Mouse (Mus musculus) liver, adult 2 months (tissue): Measurements from ENCODE around the gene Cercam. TPM values are rescaled to one million over a fixed set of nuclear protein-coding genes. Genes with fewer than 3 reads are reported as not detected.

Experiments
- DNase-seq: peaks from one replicate; pipeline ENCODE4 v3.0.0-alpha.2; 2011; ENCODE audit warnings: low read depth, low spot score; ENCODE audit errors: extremely low read depth
- H3K27ac ChIP-seq: fragments of 200-500 bp; replicated peaks from 2 replicates; pipeline ENCODE4 v1.5.1; 2012; ENCODE audit warnings: low read depth, mild to moderate bottlenecking, control low read depth, inconsistent platforms, low read length; ENCODE audit not compliant: insufficient read depth
- H3K27me3 ChIP-seq: fragments of 200-500 bp; 2 replicates; pipeline ENCODE4 v1.6.1; 2012; ENCODE audit warnings: mild to moderate bottlenecking, moderate library complexity, low read length, inconsistent platforms; ENCODE audit not compliant: control insufficient read depth, insufficient read depth
- H3K36me3 ChIP-seq: fragments of 200-500 bp; 2 replicates; pipeline ENCODE4 v1.6.1; 2012; ENCODE audit warnings: low read length, inconsistent platforms; ENCODE audit not compliant: control insufficient read depth, insufficient read depth
- H3K4me1 ChIP-seq: fragments of 200-500 bp; 2 replicates; pipeline ENCODE4 v1.6.1; 2011; ENCODE audit warnings: low read length; ENCODE audit not compliant: control insufficient read depth, insufficient read depth
- H3K4me3 ChIP-seq: fragments of 200-500 bp; 2 replicates; pipeline ENCODE4 v1.5.1; 2011; ENCODE audit warnings: low read depth, mild to moderate bottlenecking, control low read depth, low read length, moderate library complexity; ENCODE audit not compliant: insufficient read depth
- H3K79me2 ChIP-seq: fragments of 200-500 bp; 2 replicates; pipeline ENCODE4 v1.6.1; 2012; ENCODE audit warnings: inconsistent platforms, mild to moderate bottlenecking, low read length, moderate library complexity; ENCODE audit not compliant: control insufficient read depth, insufficient read depth
- H3K9ac ChIP-seq: fragments of 200-500 bp; 2 replicates; pipeline ENCODE4 v1.6.1; 2012; ENCODE audit warnings: low read depth, mild to moderate bottlenecking, control low read depth, inconsistent platforms, low read length
- CTCF ChIP-seq: fragments of 200-500 bp; IDR thresholded peaks from 2 replicates; pipeline ENCODE4 v1.5.1; 2011; ENCODE audit warnings: low read depth, low read length, control low read depth
- POLR2A ChIP-seq: fragments of 200-500 bp; IDR thresholded peaks from 2 replicates; pipeline ENCODE4 v1.6.1; 2011; ENCODE audit warnings: low read length, control low read depth; ENCODE audit not compliant: insufficient read depth; ENCODE audit errors: extremely low read depth
- WGBS: fragments of 180-500 bp; shearing (Covaris S2); methylation state at CpG from one replicate; pipeline ENCODE4 v1.1.7; 2018; 5-methylcytosine and 5-hydroxymethylcytosine counted together
- polyA plus RNA-seq: library from polyadenylated mRNA; depleted of rRNA; stranded (reverse); fragments of >200 nt; gene quantifications from 2 replicates; pipeline ENCODE4 v1.2.3, GENCODE M21; 2012
- total RNA-seq: library from RNA; depleted of rRNA; stranded (reverse); fragments of >200 nt; gene quantifications from 2 replicates; pipeline ENCODE4 v1.2.3, GENCODE M21; 2014

Gene Cercam
- total and polyA plus RNA-seq, 2 experiments, result 0.18 to 0.54 TPM

DNA sequence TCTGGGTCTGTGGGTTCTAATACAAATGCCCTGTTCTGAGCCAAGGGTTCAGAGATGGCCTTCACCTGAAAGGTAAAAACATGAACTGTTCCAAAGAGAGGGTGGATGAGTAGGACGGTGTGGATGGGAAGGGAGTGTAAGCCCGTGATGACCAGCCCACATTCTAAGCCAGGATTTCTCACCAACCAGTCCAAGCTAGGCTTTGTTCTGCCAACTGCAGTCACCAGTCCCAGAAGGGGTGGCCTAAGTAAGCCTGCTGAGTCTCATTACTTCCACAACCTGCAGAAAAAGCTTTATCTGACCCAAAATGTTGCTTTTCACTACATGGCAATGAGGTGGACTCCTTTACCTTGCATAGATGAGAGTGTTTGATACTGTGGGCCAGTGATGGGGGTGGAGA, 24.8 kb upstream of the Cercam start:
- no peaks in the 10 kb centered on the region; the same call in 1 of the 2 replicates for H3K27me3 ChIP-seq
- H3K9ac ChIP-seq, result no peak overlapping the region
- TF ChIP-seq CTCF (no peak), POLR2A (no peak)
- H3K4me3 ChIP-seq, result no peak overlapping the region
- no peaks in the 10 kb centered on the region for H3K79me2 ChIP-seq
- H3K36me3 ChIP-seq, result peaks cover 4% of the 10 kb centered on the region; the same call in 1 of the 2 replicates
- DNase-seq, result no peak
- no peaks in the 10 kb centered on the region for H3K4me1 ChIP-seq
- 92% methylated on average over 2 of the region's 2 CpGs for WGBS
- no peak overlapping the region for H3K27ac ChIP-seq

GRCm38 (mm10) chr2:29844661-29845060, 24.3 kb upstream of the Cercam start:
- H3K36me3 ChIP-seq, result peaks cover 4% of the 10 kb centered on the region; the same call in 1 of the 2 replicates
- no peak overlapping the region for H3K4me3 ChIP-seq
- H3K9ac ChIP-seq, result no peak overlapping the region
- H3K4me1 ChIP-seq, result no peaks in the 10 kb centered on the region
- H3K79me2 ChIP-seq, result no peaks in the 10 kb centered on the region
- no peak for DNase-seq
- no peak overlapping the region for H3K27ac ChIP-seq
- no peak for TF ChIP-seq CTCF
- no peak for TF ChIP-seq POLR2A
- H3K27me3 ChIP-seq, result no peaks in the 10 kb centered on the region; the same call in 1 of the 2 replicates
- 97% methylated on average over 3 of the region's 3 CpGs for WGBS

DNA sequence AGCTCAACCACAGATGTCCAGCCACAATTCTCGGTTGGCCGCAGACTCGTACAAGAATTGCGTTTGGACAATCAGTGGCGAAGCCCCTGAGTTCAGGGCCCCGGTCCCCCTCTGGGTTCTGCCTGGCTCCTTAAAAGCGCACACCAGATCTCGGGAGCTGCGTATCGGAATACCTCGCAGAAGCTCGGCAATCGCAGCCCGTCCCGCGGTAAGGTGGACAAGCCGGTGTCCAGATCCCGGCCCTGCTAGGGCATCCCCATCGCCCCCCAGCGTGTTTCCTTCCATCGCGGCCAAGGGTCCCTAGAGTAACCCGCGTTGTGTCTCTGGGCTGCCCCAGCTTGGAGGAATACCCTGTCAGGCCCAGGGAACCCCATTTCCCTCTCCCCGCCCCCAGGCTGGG, 23.3 kb upstream of the Cercam start:
- no peak for DNase-seq
- 71% methylated on average over 25 of the region's 25 CpGs for WGBS
- Histone ChIP-seq H3K9ac (no peak overlapping the region), H3K4me3 (no peak overlapping the region), H3K79me2 (no peaks in the 10 kb centered on the region), H3K36me3 (peaks cover 4% of the 10 kb centered on the region; the same call in 1 of the 2 replicates), H3K27ac (no peak overlapping the region), H3K27me3 (no peaks in the 10 kb centered on the region; the same call in 1 of the 2 replicates), H3K4me1 (no peaks in the 10 kb centered on the region)
- TF ChIP-seq POLR2A (no peak), CTCF (no peak)

DNA sequence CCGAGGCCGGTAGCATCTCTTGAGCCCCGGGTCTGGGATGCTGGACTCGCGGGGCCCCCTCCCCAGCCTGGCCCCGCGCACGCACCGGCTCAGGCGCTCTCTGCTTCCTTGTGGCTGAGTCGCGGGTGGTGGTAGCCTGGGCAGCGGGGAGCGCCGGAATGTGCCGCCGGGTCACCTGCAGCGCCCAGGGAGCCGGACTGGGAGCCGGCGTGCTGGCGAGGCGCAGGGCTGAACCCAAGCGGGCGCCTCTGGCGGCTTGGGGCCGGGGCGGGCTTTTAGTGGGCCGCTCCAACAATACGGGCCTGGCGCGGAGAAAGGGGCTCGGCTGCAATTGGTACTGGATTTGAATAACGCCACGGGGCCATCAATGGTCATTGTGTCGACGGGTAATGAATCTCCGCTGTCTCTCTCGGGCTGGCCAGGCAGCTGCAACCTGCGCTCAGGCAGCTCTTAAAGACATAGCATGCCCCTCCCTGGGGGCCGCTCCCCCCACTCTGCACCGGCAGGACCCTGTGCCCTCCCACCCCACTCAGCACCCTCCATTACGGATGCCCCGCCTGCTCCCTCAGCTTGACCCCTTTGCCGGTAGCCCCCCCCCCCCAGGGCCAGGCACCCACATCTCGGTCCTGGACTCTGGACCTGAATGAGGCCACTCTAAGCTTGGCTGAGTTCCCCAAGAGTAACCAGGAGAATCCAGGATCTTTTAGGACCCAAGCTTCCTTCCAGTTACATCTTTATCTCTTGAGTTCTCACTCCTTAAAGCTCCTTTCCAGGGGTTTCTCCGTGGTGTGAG, 22.7 kb upstream of the Cercam start:
- peaks cover 4% of the 10 kb centered on the region; the same call in 1 of the 2 replicates for H3K36me3 ChIP-seq
- no peak overlapping the region for H3K9ac ChIP-seq
- WGBS, result 40% methylated on average over 47 of the region's 47 CpGs
- H3K4me3 ChIP-seq, result no peak overlapping the region
- no peak overlapping the region for H3K27ac ChIP-seq
- TF ChIP-seq CTCF (no peak), POLR2A (no peak)
- no peaks in the 10 kb centered on the region; the same call in 1 of the 2 replicates for H3K27me3 ChIP-seq
- no peaks in the 10 kb centered on the region for H3K79me2 ChIP-seq
- H3K4me1 ChIP-seq, result no peaks in the 10 kb centered on the region
- no peak for DNase-seq

DNA sequence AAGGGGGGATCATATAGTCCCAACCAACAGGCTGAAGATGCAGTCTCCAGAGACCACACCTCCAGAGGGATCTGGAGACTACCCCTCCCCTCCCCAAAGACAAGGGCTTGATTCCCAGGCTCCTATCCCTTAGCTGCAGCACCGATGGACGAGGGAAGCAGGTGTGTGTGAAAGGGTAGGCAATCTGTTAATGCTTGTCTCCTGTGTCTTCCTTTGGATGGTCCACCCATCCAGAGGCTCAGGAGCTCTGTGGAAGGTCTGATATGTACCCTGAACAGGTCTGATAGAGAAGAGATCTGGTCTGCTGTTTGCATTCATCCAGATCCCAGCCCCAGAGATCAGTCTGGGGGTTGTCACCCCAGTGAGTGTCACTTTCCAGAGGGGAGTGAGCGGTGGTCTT, 22.1 kb upstream of the Cercam start:
- no peak for TF ChIP-seq CTCF
- TF ChIP-seq POLR2A, result no peak
- no peak for DNase-seq
- no peak overlapping the region for H3K9ac ChIP-seq
- peaks cover 3% of the 10 kb centered on the region; the same call in 1 of the 2 replicates for H3K36me3 ChIP-seq
- H3K27me3 ChIP-seq, result no peaks in the 10 kb centered on the region; the same call in 1 of the 2 replicates
- no peak overlapping the region for H3K4me3 ChIP-seq
- WGBS, result 65% methylated on average over 3 of the region's 3 CpGs
- no peak overlapping the region for H3K27ac ChIP-seq
- H3K4me1 ChIP-seq, result no peaks in the 10 kb centered on the region
- no peaks in the 10 kb centered on the region for H3K79me2 ChIP-seq

- no peak for DNase-seq
- WGBS, result 57% methylated on average over 8 of the region's 8 CpGs
- Histone ChIP-seq H3K4me1 (no peaks in the 10 kb centered on the region), H3K27ac (no peak overlapping the region), H3K79me2 (no peaks in the 10 kb centered on the region), H3K36me3 (no peaks in the 10 kb centered on the region; the same call in 1 of the 2 replicates), H3K4me3 (no peak overlapping the region), H3K9ac (no peak overlapping the region), H3K27me3 (no peaks in the 10 kb centered on the region; the same call in 1 of the 2 replicates)
- no peak for TF ChIP-seq CTCF
- no peak for TF ChIP-seq POLR2A
These were observed 19.9 kb upstream of the Cercam start for GRCm38 (mm10) chr2:29849041-29849440.
